Mouse (Mus musculus): ENCODE results near the gene Vmn1r65. TPM values are rescaled to one million over a fixed set of nuclear protein-coding genes. Genes with fewer than 3 reads are reported as not detected.
"Not testable (repeated sequence)": the region's sequence is repeated elsewhere in the genome, so short reads cannot be mapped to it uniquely, and the experiment has no call there.

The Vmn1r65 gene
- total RNA-seq (2021) = not detected

- intact Hi-C loops (cut with DNase I) = no loop called here
- DNase-seq = no peak
These were observed at the start of gene Vmn1r65 for GRCm38 (mm10) chr7:6010910-6011309. Gene Vmn1r65, minus strand, starts transcription at chr7:6011010.

DNA sequence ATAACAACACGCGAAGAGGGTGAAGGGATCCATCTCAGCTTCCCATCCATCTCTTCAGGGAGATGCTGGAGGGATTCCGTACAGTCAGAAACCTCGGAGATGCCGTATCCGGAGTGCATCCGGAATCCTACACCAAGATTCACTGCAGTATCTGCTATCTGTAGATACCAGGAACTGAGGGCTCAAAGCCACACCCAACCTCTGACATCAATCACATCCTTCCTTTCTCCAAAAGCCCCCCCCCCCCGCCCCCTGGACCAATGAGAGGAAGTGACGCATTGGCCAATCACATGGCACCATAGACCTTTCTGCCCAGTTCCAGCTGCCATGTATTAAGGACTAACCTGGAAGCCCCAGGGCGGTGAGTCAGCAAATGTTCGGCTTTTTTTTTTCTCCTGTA lies 34.1 kb upstream of the Vmn1r65 start, which contains the start of gene Nlrp4c:
Gene Nlrp4c, plus strand, starts transcription at position 301 of the 400 bp plus-strand sequence.
- DNase-seq = no peak
- intact Hi-C loops (cut with DNase I) = no loop called here

GRCm38 (mm10) chr7:5982426-5982825 lies 28.4 kb downstream of the Vmn1r65 start:
- DNase-seq; intact Hi-C loops (cut with DNase I): not testable (repeated sequence)

DNA sequence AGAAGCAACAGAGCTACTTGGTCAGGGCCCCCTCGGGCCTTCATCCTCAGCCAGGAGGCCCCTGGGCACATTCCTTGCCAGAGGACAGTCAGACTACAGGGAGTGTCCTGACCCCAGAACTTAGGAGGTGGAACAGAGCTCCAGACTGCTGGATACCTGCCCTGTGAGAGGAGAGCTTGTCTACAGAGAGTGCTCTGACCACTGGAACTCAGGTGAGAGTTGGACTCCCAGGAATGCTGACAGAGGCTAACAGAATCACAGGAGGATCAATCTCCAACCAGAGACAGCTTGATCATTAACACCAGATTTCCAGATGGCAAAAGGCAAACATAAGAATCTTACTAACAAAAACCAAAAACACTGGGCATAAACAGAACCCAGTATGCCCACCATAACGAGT lies 38.3 kb downstream of the Vmn1r65 start:
- DNase-seq; intact Hi-C loops (cut with DNase I): not testable (repeated sequence)

Other genes starting within 250 kb of the Vmn1r65 start
- gene Vmn1r63, start 205.6 kb downstream of the Vmn1r65 start, total RNA-seq (2021) = not detected
- not detected for gene Vmn1r64, start 126.5 kb downstream of the Vmn1r65 start, total RNA-seq (2021)
- not detected for gene Nlrp4c, start 34.2 kb upstream of the Vmn1r65 start, total RNA-seq (2021)
- gene Zfp787, start 145.0 kb upstream of the Vmn1r65 start, total RNA-seq (2021) = 10 to 100 TPM; 30.2 to 34.0 TPM
- gene Zfp444, start 161.2 kb upstream of the Vmn1r65 start, total RNA-seq (2021) = 10 to 100 TPM in 1 of 2 experiments, 1 to 10 TPM in 1; 9.4 to 11.4 TPM
- gene Galp, start 186.1 kb upstream of the Vmn1r65 start, total RNA-seq (2021) = not detected
- not detected for gene Zscan5b, start 211.3 kb upstream of the Vmn1r65 start, total RNA-seq (2021)
- not detected for gene Epp13, start 241.7 kb upstream of the Vmn1r65 start, total RNA-seq (2021)